Mouse (Mus musculus) megakaryocyte, embryonic 14.5 days (primary cell): ENCODE results near the gene Tlr5.

ENCODE experiments used
- FLI1 ChIP-seq: IDR thresholded peaks from 2 replicates; pipeline ENCODE4 v1.6.1; 2012; ENCODE audit warnings: low read length, inconsistent platforms, mixed read lengths
- GATA1 ChIP-seq: IDR thresholded peaks from 3 replicates; pipeline ENCODE4 v1.6.1; 2012; ENCODE audit warnings: mixed read lengths, low read length, inconsistent platforms, borderline replicate concordance

GRCm38 (mm10) chr1:182990092-182990762 is 35.6 kb downstream of the Tlr5 start:
- TF ChIP-seq GATA1 (no peak), FLI1 (no peak)
